In the genomic region with DNA sequence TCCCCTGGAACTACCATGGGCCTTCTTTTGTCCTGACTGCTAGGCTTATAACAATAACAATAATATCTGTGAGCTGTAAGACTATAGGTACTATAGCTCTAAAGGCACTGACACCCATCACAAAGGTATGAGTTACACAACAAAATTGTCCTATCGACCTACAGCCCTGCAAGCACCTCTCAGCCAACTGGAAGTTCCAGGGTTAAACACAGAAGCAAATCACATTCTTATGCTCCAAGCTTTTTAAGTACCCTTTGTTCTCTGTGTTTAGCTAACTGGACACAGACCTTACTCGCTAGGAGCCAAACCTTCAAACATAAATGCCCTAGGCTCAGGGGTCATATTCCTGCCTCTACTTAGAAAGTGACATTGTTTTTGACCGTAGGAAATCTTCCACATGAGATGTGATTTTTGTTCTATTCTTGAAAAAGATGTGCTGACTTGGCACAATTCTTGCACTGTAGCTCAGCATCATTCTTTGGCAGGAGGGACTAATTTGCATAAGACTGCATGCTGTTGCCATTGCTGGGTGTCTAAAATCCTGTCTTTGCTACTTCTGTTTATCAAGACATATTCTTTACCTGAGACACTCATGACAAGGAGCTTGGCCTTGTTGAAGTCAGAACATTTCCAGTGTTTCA, we compare ENCODE assay signal across 21 mouse cellular contexts.
DNase-seq lines count a peak whose midpoint lies in the region; ATAC-seq and TF ChIP-seq lines count a peak whose summit lies in the region.
"Had no signal": no experiment of that assay in that cellular context is flagged by ENCODE, and none has a peak within 500 bp of the region (broad histone marks: within the 10 kb centered on the region; RNA-seq: fewer than 3 reads in every experiment).

No protein-coding gene starts in this region.

- no peaks in the 10 kb centered on the region for H3K79me2 ChIP-seq in CH12.LX (replicated peaks; ENCODE audit: control insufficient read depth, extremely low read depth, insufficient read depth, poor library complexity, severe bottlenecking)

- no peak overlapping the region for H3K4me2 ChIP-seq in CH12.LX (ENCODE audit: insufficient read depth, low read depth, poor library complexity, severe bottlenecking)
- H3K4me2 ChIP-seq: embryonic facial prominence, embryonic 15.5 days; limb, embryonic 15.5 days had no signal

- DNase-seq in frontal cortex, postnatal 36 days (ENCODE audit: low spot score in 2 of 2), result no peak
- DNase-seq in CH12.LX (ENCODE audit: extremely low read depth) (no peak), R1 (ENCODE audit: low read depth, low spot score) (peak; percentile 38)
- peak; percentile 12 for DNase-seq in forelimb bud, embryonic 11.5 days (ENCODE audit: low read depth, low spot score)
- no peak for DNase-seq in yolk sac, embryonic 10.5 days (ENCODE audit: low spot score)
- DNase-seq in left cerebral cortex, adult 9 months (ENCODE audit: low spot score in 2 of 2), result no peak
- DNase-seq: adrenal gland, postnatal 10 days; cerebellum, adult 2 months; gastrocnemius, postnatal 25 days; kidney, adult 8-10 months; kidney, postnatal 25 days; lung, postnatal 14 days; retina, postnatal 1 day; right cerebral cortex, postnatal 4 days; thymus, postnatal 36 days had no signal

- H3K4me1 ChIP-seq in CH12.LX (ENCODE audit: control insufficient read depth in 1 of 2, insufficient read depth in 2 of 2), result no peaks in the 10 kb centered on the region
- H3K4me1 ChIP-seq: embryonic facial prominence, embryonic 15.5 days; limb, embryonic 15.5 days; megakaryocyte, embryonic 14.5 days had no signal

- H3K9me3 ChIP-seq in CH12.LX (replicated peaks; ENCODE audit: low read length), result no peaks in the 10 kb centered on the region
- H3K9me3 ChIP-seq: embryonic facial prominence, embryonic 15.5 days; G1E; limb, embryonic 15.5 days; megakaryocyte, embryonic 14.5 days had no signal

- TF ChIP-seq EP300 in CH12.LX (IDR thresholded peaks at IDR 0.05; ENCODE audit: low read length), result no peak

- dilution Hi-C loops in CH12.LX (cut with MboI; ENCODE audit: extremely low pct_ligation_motif_present, extremely low pct_unique_long_range_greater_than_20kb, low sequenced_read_pairs), result no loop called here

- no peak for TF ChIP-seq CTCF in CH12.LX (conservative IDR thresholded peaks at IDR 0.05 in 1 of 2, IDR thresholded peaks at IDR 0.05 in 1 of 2; ENCODE audit: low read depth in 2 of 2, low read length in 2 of 2)

- peak; percentile 79 for ATAC-seq in frontal cortex, adult (ENCODE audit: low TSS enrichment)
- ATAC-seq: inflammation-experienced regulatory T-cells, adult 6 months had no signal

- in situ Hi-C loops in CH12.LX (cut with MboI; ENCODE audit: low pct_ligation_motif_present, low pct_unique_long_range_greater_than_20kb, low sequenced_read_pairs), result no loop called here

- no peak overlapping the region for H3K9ac ChIP-seq in CH12.LX (ENCODE audit: insufficient read depth, low read depth)
- H3K9ac ChIP-seq: embryonic facial prominence, embryonic 15.5 days; limb, embryonic 15.5 days had no signal

- H3K36me3 ChIP-seq in CH12.LX (replicated peaks in 1 of 2; ENCODE audit: control insufficient read depth in 1 of 2, insufficient read depth in 1 of 2, low read length in 1 of 2), result no peaks in the 10 kb centered on the region
- H3K36me3 ChIP-seq: embryonic facial prominence, embryonic 15.5 days; G1E; limb, embryonic 15.5 days had no signal

- no peak for TF ChIP-seq RAD21 in CH12.LX (IDR thresholded peaks at IDR 0.05; ENCODE audit: low read depth, low read length)

- H3K27me3 ChIP-seq in CH12.LX (replicated peaks), result no peaks in the 10 kb centered on the region
- H3K27me3 ChIP-seq: embryonic facial prominence, embryonic 15.5 days; limb, embryonic 15.5 days had no signal

- TF ChIP-seq POLR2A in CH12.LX (IDR thresholded peaks at IDR 0.05; ENCODE audit: low read depth, low read length), result no peak

- no peak overlapping the region for H3K4me3 ChIP-seq in CH12.LX (replicated peaks in 1 of 3; ENCODE audit: low read depth in 2 of 3, low read length in 2 of 3, poor library complexity in 1 of 3)
- H3K4me3 ChIP-seq: embryonic facial prominence, embryonic 15.5 days; limb, embryonic 15.5 days; megakaryocyte, embryonic 14.5 days had no signal

- H3K27ac ChIP-seq in CH12.LX (ENCODE audit: insufficient read depth, low read depth), result no peak overlapping the region
- H3K27ac ChIP-seq: embryonic facial prominence, embryonic 15.5 days; limb, embryonic 15.5 days had no signal

TF ChIP-seq in CH12.LX, 34 proteins besides CTCF, POLR2A, EP300 and RAD21:
- no peak for TF ChIP-seq USF2 (conservative IDR thresholded peaks at IDR 0.05; ENCODE audit: low read depth, low read length)
- peak; percentile 74 for TF ChIP-seq MAFK (IDR thresholded peaks at IDR 0.05; ENCODE audit: insufficient replicate concordance, low read length)
TF ChIP-seq in CH12.LX: peak in this region for 1.

Comparison
In these comparisons a context has a peak if more than half of its experiments do, and no peak if none do; other contexts are left out.
1. DNase-seq: peak in R1 (single experiment) and forelimb bud, embryonic 11.5 days (single experiment); none in frontal cortex, postnatal 36 days (0 of 2), CH12.LX (single experiment), yolk sac, embryonic 10.5 days (single experiment) and left cerebral cortex, adult 9 months (0 of 2).